7 mouse cellular contexts compared by ENCODE assay signal in genomic region chr15:78531901-78532469, GRCm38 (mm10). TPM values are rescaled to one million over a fixed set of nuclear protein-coding genes. Genes with fewer than 3 reads are reported as not detected.
DNase-seq lines count a peak whose midpoint lies in the region; ATAC-seq lines count a peak whose summit lies in the region.

No protein-coding gene starts in this region.

- no peaks in the 10 kb centered on the region for H3K36me3 ChIP-seq in intestine, embryonic 16.5 days (ENCODE audit: control insufficient read depth, insufficient read depth, low read length)
- H3K36me3 ChIP-seq in midbrain, embryonic 11.5 days (ENCODE audit: control insufficient read depth, insufficient read depth, low read length) = no peaks in the 10 kb centered on the region

- no peaks in the 10 kb centered on the region for H3K27me3 ChIP-seq in intestine, embryonic 16.5 days (replicated peaks; ENCODE audit: control insufficient read depth, insufficient read depth, low read length)
- peaks cover 11% of the 10 kb centered on the region; the same call in 1 of the 2 replicates for H3K27me3 ChIP-seq in midbrain, embryonic 11.5 days (ENCODE audit: control insufficient read depth, insufficient read depth, low read length)

- peak overlapping the region; percentile 57 for H3K4me2 ChIP-seq in intestine, embryonic 16.5 days (ENCODE audit: low read depth, low read length)
- peak overlapping the region; percentile 46 for H3K4me2 ChIP-seq in midbrain, embryonic 11.5 days

- intact Hi-C loops in left cerebral cortex, postnatal 36 days (cut with DNase I) = loop anchor here (1.0 to 10.0 kb wide), 3 partner anchors 17 to 357 kb away; partner anchors contain the start of gene Ift27

- peak overlapping the region; percentile 41 for H3K4me3 ChIP-seq in intestine, embryonic 16.5 days (ENCODE audit: low read length)
- peak overlapping the region; percentile 25 for H3K4me3 ChIP-seq in midbrain, embryonic 11.5 days (ENCODE audit: low read depth, low read length)

- H3K9me3 ChIP-seq in intestine, embryonic 16.5 days (ENCODE audit: control insufficient read depth, low read length) = no peaks in the 10 kb centered on the region
- no peaks in the 10 kb centered on the region for H3K9me3 ChIP-seq in midbrain, embryonic 11.5 days (ENCODE audit: control insufficient read depth, low read length)

- peak overlapping the region; percentile 88 for H3K27ac ChIP-seq in intestine, embryonic 16.5 days (ENCODE audit: low read length)
- H3K27ac ChIP-seq in midbrain, embryonic 11.5 days (ENCODE audit: low read depth, low read length) = no peak overlapping the region

- DNase-seq in adrenal gland, adult 8-10 months = peak; percentile 98
- peak; percentile 91 for DNase-seq in embryo, embryonic 9.5 days (ENCODE audit: extremely low spot score)
- peak; percentile 96 to 97 for DNase-seq in gastrocnemius, postnatal 4 days (ENCODE audit: low spot score in 2 of 2)
- peak; percentile 99 to 100 for DNase-seq in left cerebral cortex, postnatal 36 days (ENCODE audit: low spot score in 2 of 2)
- peak; percentile 100 for DNase-seq in midbrain, embryonic 11.5 days (ENCODE audit: low spot score, missing footprints)
- DNase-seq in skeletal muscle tissue, adult 2 months (ENCODE audit: low read depth, low spot score) = peak; percentile 98

- H3K4me1 ChIP-seq in intestine, embryonic 16.5 days (ENCODE audit: control insufficient read depth, insufficient read depth, low read length) = peaks cover 24% of the 10 kb centered on the region
- peaks cover 25% of the 10 kb centered on the region for H3K4me1 ChIP-seq in midbrain, embryonic 11.5 days (ENCODE audit: control insufficient read depth, insufficient read depth, low read length)

- 0% methylated on average over 25 of the region's 25 CpGs for WGBS in intestine, embryonic 16.5 days
- WGBS in midbrain, embryonic 11.5 days = 1% methylated on average over 25 of the region's 25 CpGs

- peak; percentile 84 for ATAC-seq in intestine, embryonic 16.5 days
- peak; percentile 80 for ATAC-seq in midbrain, embryonic 11.5 days (ENCODE audit: low FRiP score)

- peak overlapping the region; percentile 74 for H3K9ac ChIP-seq in intestine, embryonic 16.5 days (ENCODE audit: low read depth, low read length)
- peak overlapping the region; percentile 55 for H3K9ac ChIP-seq in midbrain, embryonic 11.5 days (ENCODE audit: low read length)

RNA-seq across cellular contexts. Expression of gene C1qtnf6, which starts 0.8 kb away (rescaled TPM):
- 10 to 100 TPM; 19.3 to 41.2 (median 31.8) TPM for total RNA-seq in adrenal gland, adult 8-10 months (2022)
- 10 to 100 TPM; 66.7 to 75.1 TPM for total RNA-seq in gastrocnemius, postnatal 4 days (2021)
- polyA plus RNA-seq in intestine, embryonic 16.5 days (2015; fragmentation: Nextera tagmentation; extraction: Ambion mirVana) = 24.0 and 25.5 TPM in 2 replicates
- total RNA-seq in left cerebral cortex, postnatal 36 days (2021) = 1 to 10 TPM; 2.0 to 2.5 TPM
- 10.5 and 12.1 TPM in 2 replicates for polyA plus RNA-seq in midbrain, embryonic 11.5 days (2014; fragmentation: Nextera tagmentation; extraction: Ambion mirVana)

RNA-seq across cellular contexts. Expression of gene Sstr3, which starts 12.5 kb away (rescaled TPM):
- under 1 TPM; 0.31 to 0.91 (median 0.49) TPM for total RNA-seq in adrenal gland, adult 8-10 months (2022)
- total RNA-seq in gastrocnemius, postnatal 4 days (2021) = under 1 TPM in 1 of 2 experiments, not detected in 1; 0.05 TPM
- 0.23 and 0.24 TPM in 2 replicates for polyA plus RNA-seq in intestine, embryonic 16.5 days (2015; fragmentation: Nextera tagmentation; extraction: Ambion mirVana)
- 10 to 100 TPM; 21.3 to 22.4 TPM for total RNA-seq in left cerebral cortex, postnatal 36 days (2021)
- not detected in 2 replicates for polyA plus RNA-seq in midbrain, embryonic 11.5 days (2014; fragmentation: Nextera tagmentation; extraction: Ambion mirVana)

RNA-seq across cellular contexts. Expression of gene Il2rb, which starts 36.9 kb away (rescaled TPM):
- total RNA-seq in adrenal gland, adult 8-10 months (2022) = 1 to 10 TPM; 1.2 to 2.7 (median 1.9) TPM
- total RNA-seq in gastrocnemius, postnatal 4 days (2021) = under 1 TPM; 0.16 to 0.20 TPM
- polyA plus RNA-seq in intestine, embryonic 16.5 days (2015; fragmentation: Nextera tagmentation; extraction: Ambion mirVana) = 1.8 and 2.1 TPM in 2 replicates
- total RNA-seq in left cerebral cortex, postnatal 36 days (2021) = under 1 TPM; 0.16 to 0.20 TPM
- polyA plus RNA-seq in midbrain, embryonic 11.5 days (2014; fragmentation: Nextera tagmentation; extraction: Ambion mirVana) = not detected in 2 replicates

RNA-seq across cellular contexts. Expression of gene Rac2, which starts 40.6 kb away (rescaled TPM):
- 10 to 100 TPM in 2 of 4 experiments, 1 to 10 TPM in 2; 4.2 to 19.0 (median 7.7) TPM for total RNA-seq in adrenal gland, adult 8-10 months (2022)
- total RNA-seq in gastrocnemius, postnatal 4 days (2021) = 10 to 100 TPM in 1 of 2 experiments, 1 to 10 TPM in 1; 4.6 to 10.2 TPM
- polyA plus RNA-seq in intestine, embryonic 16.5 days (2015; fragmentation: Nextera tagmentation; extraction: Ambion mirVana) = 19.9 and 25.1 TPM in 2 replicates
- total RNA-seq in left cerebral cortex, postnatal 36 days (2021) = 1 to 10 TPM; 2.7 to 4.3 TPM
- polyA plus RNA-seq in midbrain, embryonic 11.5 days (2014; fragmentation: Nextera tagmentation; extraction: Ambion mirVana) = 4.3 and 8.5 TPM in 2 replicates

Comparison
In these comparisons a context has a peak if more than half of its experiments do, and no peak if none do; other contexts are left out.
1. RNA of gene C1qtnf6, which starts 0.8 kb away (total RNA-seq): 66.7 to 75.1 TPM in gastrocnemius, postnatal 4 days and 19.3 to 41.2 TPM in adrenal gland, adult 8-10 months; 2.0 to 2.5 TPM in left cerebral cortex, postnatal 36 days; every median in the first group is over 4 times any median in the second.
2. RNA of gene Sstr3, which starts 12.5 kb away (total RNA-seq): 21.3 to 22.4 TPM in left cerebral cortex, postnatal 36 days; 0.31 to 0.91 TPM in adrenal gland, adult 8-10 months and 0.05 TPM in gastrocnemius, postnatal 4 days; every median in the first group is over 10 times any median in the second.
3. Peak in every context shown above with its lines, with median percentiles within 50 percentile points of each other: DNase-seq.